ENCODE assay signal across 25 mouse cellular contexts in genomic region chr13:109694293-109694692, GRCm38 (mm10).
A peak's percentile ranks its signal among the peaks of the same experiment; 100 is the strongest.
DNase-seq lines count a peak whose midpoint lies in the region; ATAC-seq and TF ChIP-seq lines count a peak whose summit lies in the region.
"Had no signal": no experiment of that assay in that cellular context is flagged by ENCODE, and none has a peak within 500 bp of the region (broad histone marks: within the 10 kb centered on the region; RNA-seq: fewer than 3 reads in every experiment).

No protein-coding gene starts in this region.

- no peak for TF ChIP-seq CTCF in embryonic fibroblast, embryonic 13.5 days (IDR thresholded peaks at IDR 0.05; ENCODE audit: borderline replicate concordance, insufficient read depth, low read length)

- no peak overlapping the region for H3K27ac ChIP-seq in forebrain, embryonic 13.5 days
- no peak overlapping the region for H3K27ac ChIP-seq in forebrain, embryonic 14.5 days (ENCODE audit: low read depth, low read length)
- H3K27ac ChIP-seq in embryonic fibroblast, embryonic 13.5 days (ENCODE audit: insufficient read depth, low read length): peak overlapping the region; percentile 96
- H3K27ac ChIP-seq: embryonic facial prominence, embryonic 13.5 days; forebrain, embryonic 15.5 days; layer of hippocampus, adult 2 months; limb, embryonic 13.5 days; midbrain, embryonic 13.5 days had no signal

- H3K4me2 ChIP-seq in forebrain, embryonic 13.5 days: no peak overlapping the region
- H3K4me2 ChIP-seq in forebrain, embryonic 14.5 days (ENCODE audit: low read length): no peak overlapping the region
- H3K4me2 ChIP-seq in myocyte (ENCODE audit: low read depth): peak overlapping the region; percentile 61
- H3K4me2 ChIP-seq: embryonic facial prominence, embryonic 13.5 days; forebrain, embryonic 15.5 days; hindbrain, embryonic 13.5 days; limb, embryonic 13.5 days; liver, embryonic 11.5 days; midbrain, embryonic 13.5 days had no signal

- H3K9me3 ChIP-seq in forebrain, embryonic 13.5 days (replicated peaks): no peaks in the 10 kb centered on the region
- no peaks in the 10 kb centered on the region for H3K9me3 ChIP-seq in forebrain, embryonic 14.5 days (replicated peaks; ENCODE audit: control insufficient read depth, low read length)
- H3K9me3 ChIP-seq: embryonic facial prominence, embryonic 13.5 days; forebrain, embryonic 15.5 days; hindbrain, embryonic 13.5 days; limb, embryonic 13.5 days; midbrain, embryonic 13.5 days had no signal

- H3K36me3 ChIP-seq in forebrain, embryonic 13.5 days (ENCODE audit: poor library complexity, severe bottlenecking): no peaks in the 10 kb centered on the region
- H3K36me3 ChIP-seq in forebrain, embryonic 14.5 days (ENCODE audit: control insufficient read depth, insufficient read depth, low read length): no peaks in the 10 kb centered on the region
- H3K36me3 ChIP-seq in myocyte (ENCODE audit: control insufficient read depth, insufficient read depth): peaks cover 14% of the 10 kb centered on the region
- H3K36me3 ChIP-seq: embryonic facial prominence, embryonic 13.5 days; forebrain, embryonic 15.5 days; hindbrain, embryonic 13.5 days; limb, embryonic 13.5 days; midbrain, embryonic 13.5 days had no signal

- no peak overlapping the region for H3K4me3 ChIP-seq in forebrain, embryonic 13.5 days
- H3K4me3 ChIP-seq in forebrain, embryonic 14.5 days (ENCODE audit: low read depth, low read length): no peak overlapping the region
- no peak overlapping the region for H3K4me3 ChIP-seq in embryonic fibroblast, embryonic 13.5 days (ENCODE audit: insufficient read depth, low read length)
- no peak overlapping the region for H3K4me3 ChIP-seq in myocyte
- H3K4me3 ChIP-seq: embryonic facial prominence, embryonic 13.5 days; erythroblast, embryonic 14.5 days; forebrain, embryonic 15.5 days; hindbrain, embryonic 13.5 days; layer of hippocampus, adult 2 months; limb, embryonic 13.5 days; midbrain, embryonic 13.5 days had no signal

- H3K27me3 ChIP-seq in forebrain, embryonic 13.5 days: no peaks in the 10 kb centered on the region
- H3K27me3 ChIP-seq in forebrain, embryonic 14.5 days (replicated peaks; ENCODE audit: control insufficient read depth, insufficient read depth, low read length): no peaks in the 10 kb centered on the region
- H3K27me3 ChIP-seq in myocyte (ENCODE audit: control insufficient read depth, insufficient read depth, insufficient read length): no peaks in the 10 kb centered on the region
- H3K27me3 ChIP-seq: embryonic facial prominence, embryonic 13.5 days; forebrain, embryonic 15.5 days; hindbrain, embryonic 13.5 days; limb, embryonic 13.5 days; midbrain, embryonic 13.5 days had no signal

- no peak overlapping the region for H3ac ChIP-seq in myocyte (ENCODE audit: control insufficient read depth, insufficient read length)

- TF ChIP-seq POLR2A in embryonic fibroblast, embryonic 13.5 days (IDR thresholded peaks at IDR 0.05; ENCODE audit: low read depth, low read length): no peak
- TF ChIP-seq POLR2A in myocyte (IDR thresholded peaks at IDR 0.05; ENCODE audit: insufficient read length, low read depth): no peak

- peaks cover 76% of the 10 kb centered on the region for H3K79me2 ChIP-seq in myocyte (ENCODE audit: control insufficient read depth, insufficient read depth)

- no peaks in the 10 kb centered on the region; the same call in 1 of the 2 replicates for H3K4me1 ChIP-seq in forebrain, embryonic 13.5 days
- no peaks in the 10 kb centered on the region for H3K4me1 ChIP-seq in forebrain, embryonic 14.5 days (ENCODE audit: control insufficient read depth, insufficient read depth, low read length)
- H3K4me1 ChIP-seq in embryonic fibroblast, embryonic 13.5 days (ENCODE audit: control insufficient read depth, insufficient read depth, low read length): peaks cover 18% of the 10 kb centered on the region
- H3K4me1 ChIP-seq: embryonic facial prominence, embryonic 13.5 days; forebrain, embryonic 15.5 days had no signal

- peak; percentile 27; the same call in 1 of the 2 replicates for ATAC-seq in forebrain, embryonic 13.5 days
- no peak for ATAC-seq in forebrain, embryonic 14.5 days
- ATAC-seq: forebrain, embryonic 15.5 days; midbrain, embryonic 13.5 days had no signal

- H3K9ac ChIP-seq in forebrain, embryonic 13.5 days: no peak overlapping the region
- no peak overlapping the region for H3K9ac ChIP-seq in forebrain, embryonic 14.5 days (ENCODE audit: low read length)
- H3K9ac ChIP-seq: embryonic facial prominence, embryonic 13.5 days; forebrain, embryonic 15.5 days; hindbrain, embryonic 13.5 days; limb, embryonic 13.5 days; midbrain, embryonic 13.5 days had no signal

- DNase-seq in forebrain, embryonic 14.5 days (ENCODE audit: low spot score): no peak
- DNase-seq in retina, postnatal 1 day: peak; percentile 46
- no peak for DNase-seq in retina, embryonic 14.5 days (ENCODE audit: low spot score)
- DNase-seq in urinary bladder, postnatal 4 days (ENCODE audit: low spot score in 2 of 2): no peak
- DNase-seq in lung, adult 18-20 months: no peak
- DNase-seq: adrenal gland, postnatal 10 days; cerebellum, adult 11-12 months; cerebellum, postnatal 10 days; gastrocnemius, postnatal 14 days; heart, postnatal 4 days; kidney, adult 2 months; kidney, postnatal 36 days; lung, postnatal 4 days; thymus, postnatal 14 days had no signal

- WGBS in forebrain, embryonic 13.5 days: 72% methylated on average over 2 of the region's 2 CpGs
- 70% methylated on average over 2 of the region's 2 CpGs for WGBS in forebrain, embryonic 14.5 days

TF ChIP-seq in myocyte, 11 proteins besides CTCF, POLR2A, EP300 and RAD21:
- TF ChIP-seq POLR2AphosphoS2 (IDR thresholded peaks at IDR 0.05; ENCODE audit: insufficient read length, low read depth): no peak
- no peak for TF ChIP-seq MYOG (IDR thresholded peaks at IDR 0.05; ENCODE audit: control insufficient read depth in 1 of 3, insufficient read depth in 1 of 3, insufficient read length in 2 of 3, low read depth in 2 of 3)
- TF ChIP-seq TCF12 (IDR thresholded peaks at IDR 0.05; ENCODE audit: insufficient read depth, poor library complexity, severe bottlenecking): no peak
- no peak for TF ChIP-seq USF1 (IDR thresholded peaks at IDR 0.05; ENCODE audit: low read depth)
- no peak for TF ChIP-seq MAX (IDR thresholded peaks at IDR 0.05; ENCODE audit: low read depth)
